Mouse (Mus musculus): Measurements from ENCODE around the gene Xpnpep1.

Gene Xpnpep1

DNA sequence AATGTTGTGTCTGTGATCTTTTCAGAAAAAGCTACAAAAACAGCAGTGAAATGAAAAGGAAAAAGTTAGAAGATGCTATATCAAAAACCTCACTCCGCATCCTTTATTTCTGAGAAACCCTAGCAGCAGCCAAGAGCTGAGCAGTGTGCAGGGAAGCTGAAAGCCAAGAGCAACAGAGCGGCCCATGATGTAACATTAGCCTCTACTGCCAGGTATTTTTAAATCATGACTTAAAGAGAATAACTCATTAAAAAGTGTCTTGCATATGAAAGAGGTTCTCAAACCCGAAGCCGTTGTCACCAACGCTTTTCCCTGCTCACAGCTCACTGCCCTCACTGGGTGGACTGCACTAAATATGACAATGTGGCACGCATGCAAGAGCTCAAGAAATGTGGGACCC, 9.7 kb downstream of the Xpnpep1 start:
- DNase-seq: no peak

DNA sequence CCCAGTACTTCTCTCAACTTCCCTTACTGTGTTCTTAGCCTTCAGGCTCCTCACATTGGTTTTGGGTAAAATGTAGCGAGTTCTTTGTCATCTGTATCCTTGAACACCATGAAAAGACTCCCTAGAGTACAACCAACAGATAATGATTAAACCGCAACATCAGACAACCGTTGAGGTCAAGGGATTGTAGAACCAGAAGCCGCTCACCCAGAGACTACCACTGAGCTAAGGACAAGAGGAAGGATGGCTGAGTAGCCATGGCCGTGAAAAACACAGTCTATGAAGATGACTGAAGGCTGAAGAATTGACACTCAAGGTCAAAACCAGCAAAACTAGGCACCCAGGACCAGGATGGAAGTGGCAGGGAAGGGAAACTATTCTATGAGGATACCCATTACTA, 10.3 kb downstream of the Xpnpep1 start:
- peak; percentile 44 for DNase-seq

GRCm38 (mm10) chr19:53029045-53029444, 11.0 kb downstream of the Xpnpep1 start:
- DNase-seq: peak; percentile 65

DNA sequence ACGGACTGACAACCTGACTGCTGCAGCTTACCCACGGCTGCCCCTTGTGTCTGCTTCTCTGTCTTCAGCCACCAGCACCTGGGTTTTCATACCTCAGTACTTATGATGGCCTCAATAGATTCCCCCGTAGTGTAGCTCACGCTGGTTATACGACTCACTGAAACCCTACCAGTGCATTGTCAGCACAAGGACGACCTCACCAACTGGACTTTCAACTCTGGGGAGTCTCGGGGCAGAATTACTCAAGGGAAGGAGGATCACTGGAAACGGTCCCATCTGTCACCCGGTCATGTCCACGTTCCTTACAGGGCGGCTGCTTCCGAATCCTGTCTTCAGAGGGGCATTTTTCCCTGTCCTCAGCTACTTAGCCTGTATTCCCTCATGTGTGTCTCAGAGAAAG, 11.8 kb downstream of the Xpnpep1 start:
- DNase-seq: peak; percentile 89

- DNase-seq: no peak
Measured at GRCm38 (mm10) chr19:53023189-53023588, 16.8 kb downstream of the Xpnpep1 start.

- no peak for DNase-seq
Measured at GRCm38 (mm10) chr19:53022037-53022614, 17.9 kb downstream of the Xpnpep1 start.

- DNase-seq: no peak
Measured at GRCm38 (mm10) chr19:53021537-53021936, 18.5 kb downstream of the Xpnpep1 start.

DNA sequence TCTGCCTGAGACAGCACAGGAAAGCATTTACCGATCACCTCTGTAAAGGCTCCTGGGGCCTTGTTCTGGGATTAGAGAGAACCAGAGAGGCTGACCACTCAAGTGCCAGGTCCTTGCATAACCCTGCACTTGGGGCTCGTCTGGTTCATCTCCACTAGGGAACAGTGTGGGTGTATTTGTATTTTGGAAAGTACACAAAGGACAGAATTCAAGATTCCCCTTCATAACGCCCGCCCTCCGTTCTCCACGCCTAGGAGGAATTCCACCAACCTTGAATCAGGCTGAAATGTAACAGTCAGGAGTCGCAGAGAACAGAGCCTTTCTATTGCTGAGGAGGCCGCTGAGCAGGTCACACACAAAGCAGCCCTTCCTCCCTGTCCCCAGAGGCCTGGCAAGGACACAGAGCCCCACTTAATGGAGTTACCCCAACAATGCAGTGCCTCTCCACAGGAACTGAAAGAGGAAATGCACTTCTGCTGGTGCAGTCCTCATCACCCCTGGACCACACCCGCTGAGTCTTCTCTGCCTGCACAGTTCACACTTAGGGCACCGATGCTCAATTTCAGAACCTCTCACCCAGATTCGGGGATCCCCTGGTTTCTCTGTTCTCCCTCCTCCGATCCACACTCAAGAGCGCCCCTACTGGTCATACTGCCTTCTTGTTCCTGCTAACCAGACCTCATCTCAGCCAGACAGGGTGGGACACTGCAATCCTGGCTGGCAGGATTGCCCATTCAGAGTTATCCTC, 20.1 kb downstream of the Xpnpep1 start:
- DNase-seq: no peak

DNA sequence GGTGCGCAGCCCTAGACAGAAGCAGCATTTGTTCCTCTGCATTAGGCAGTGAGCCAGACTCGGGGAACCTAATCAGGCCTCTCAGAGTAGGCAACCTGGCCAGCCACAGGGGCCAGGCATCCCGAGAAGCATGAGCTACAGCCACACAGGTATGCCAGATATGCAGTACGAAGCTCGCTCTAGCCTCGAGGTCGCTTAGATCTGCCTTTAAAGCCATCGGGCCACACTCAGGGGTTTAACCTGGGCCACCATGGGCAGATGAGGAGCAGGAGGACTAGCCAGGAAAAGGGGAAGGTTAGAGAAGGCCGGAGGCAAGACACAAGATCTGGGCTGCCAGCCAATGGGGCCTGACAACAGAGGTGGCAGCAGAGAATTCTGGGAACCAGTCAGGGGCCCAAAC, 22.1 kb downstream of the Xpnpep1 start:
- DNase-seq: peak; percentile 82

DNA sequence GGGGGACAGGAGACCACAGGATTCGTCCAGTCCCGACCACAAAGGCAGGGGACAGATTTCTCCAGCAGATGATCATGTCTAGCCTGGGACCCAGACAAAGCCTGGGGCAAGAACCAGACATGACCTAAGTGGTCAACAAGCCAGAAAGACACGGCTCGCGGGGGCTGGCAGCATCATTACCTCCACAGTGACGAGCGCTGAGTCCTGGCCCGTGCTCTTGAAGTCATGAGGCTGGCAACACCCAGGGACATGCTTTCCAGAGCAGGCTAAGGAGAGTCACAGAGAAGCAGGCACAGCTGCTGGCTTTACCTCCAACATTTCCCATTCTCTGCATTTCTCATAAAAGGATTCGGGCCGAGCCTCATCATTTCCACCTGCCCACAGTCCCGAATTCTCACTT, 22.8 kb downstream of the Xpnpep1 start:
- no peak for DNase-seq

DNA sequence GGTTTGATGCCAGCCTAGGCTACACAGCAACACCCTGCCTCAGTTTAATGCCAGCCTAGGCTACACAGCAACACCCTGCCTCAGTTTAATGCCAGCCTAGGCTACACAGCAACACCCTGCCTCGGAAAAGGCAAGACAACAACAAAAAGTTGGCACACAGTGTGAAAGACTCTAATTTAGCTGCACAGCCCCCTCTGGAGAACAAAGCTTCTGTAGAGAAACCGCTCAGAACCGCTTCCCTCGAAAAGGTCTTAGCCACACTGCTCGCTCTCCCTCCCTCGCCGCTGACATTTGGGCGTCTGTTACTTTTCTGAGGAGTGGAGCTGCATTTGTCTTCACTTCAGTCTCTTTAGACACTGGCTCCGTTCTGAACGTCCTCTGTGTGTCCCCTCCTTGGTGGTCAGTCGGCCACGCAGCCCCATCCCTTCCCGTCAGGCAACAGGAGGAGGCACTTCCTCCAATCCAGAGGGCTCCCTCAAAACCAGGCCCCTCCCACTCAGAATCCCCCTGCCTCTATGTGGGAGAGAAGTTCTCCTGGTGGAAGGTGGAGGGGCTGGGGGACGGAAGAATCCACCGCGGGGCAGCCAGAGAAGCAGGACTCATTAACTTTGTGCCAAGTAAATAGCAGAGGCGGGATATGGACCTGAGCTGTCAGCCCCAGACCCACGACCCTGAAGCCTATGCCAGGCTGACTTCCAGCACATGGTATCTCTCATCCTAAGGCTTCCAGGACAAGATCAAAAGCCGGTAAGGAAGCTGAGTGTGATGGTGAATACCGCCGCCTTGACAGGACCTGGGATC, 24.9 kb downstream of the Xpnpep1 start:
- DNase-seq: no peak

- no peak for DNase-seq
Measured at GRCm38 (mm10) chr19:53013744-53014143, 26.3 kb downstream of the Xpnpep1 start.

GRCm38 (mm10) chr19:53013341-53013740, 26.7 kb downstream of the Xpnpep1 start:
- no peak for DNase-seq

DNA sequence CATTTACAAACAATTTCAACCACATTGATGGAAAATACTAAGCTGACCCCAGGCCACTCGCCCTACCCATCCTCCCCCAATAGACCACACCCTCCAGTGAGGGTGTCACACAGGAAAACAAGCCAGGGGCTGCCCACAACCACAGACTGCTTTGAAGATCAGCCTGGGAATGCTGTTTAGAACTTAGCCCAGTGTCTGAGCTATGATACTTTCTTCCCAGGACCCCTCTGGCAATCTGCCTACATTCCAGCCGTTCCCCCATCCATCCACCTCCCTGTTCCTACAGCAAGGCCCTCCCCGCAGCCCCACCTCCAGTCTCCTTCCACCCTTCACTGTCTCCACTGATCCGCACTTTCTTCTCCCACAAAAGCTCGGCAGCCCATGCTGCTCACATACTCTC, 29.1 kb downstream of the Xpnpep1 start:
- DNase-seq: no peak

DNA sequence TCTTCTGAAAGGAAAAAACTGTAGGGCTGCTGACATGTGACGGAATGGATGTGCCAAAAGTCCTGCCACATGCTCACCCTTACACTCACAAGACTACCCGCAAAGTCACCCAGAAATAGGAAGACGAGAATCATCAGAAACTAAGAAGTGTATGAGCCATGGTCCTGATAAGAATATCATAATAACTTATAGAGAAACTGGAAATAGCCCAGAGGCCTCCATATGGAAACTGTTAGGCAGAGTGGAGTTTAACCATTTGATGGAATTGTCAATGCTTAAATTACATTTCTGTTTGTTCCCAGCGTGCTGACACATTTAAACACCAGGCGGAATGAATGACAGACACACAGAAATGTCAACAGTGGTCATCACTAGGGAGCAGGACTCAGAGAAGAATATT, 31.1 kb downstream of the Xpnpep1 start:
- DNase-seq: no peak

- DNase-seq: peak; percentile 47
Measured at GRCm38 (mm10) chr19:53008020-53008705, 31.9 kb downstream of the Xpnpep1 start.

GRCm38 (mm10) chr19:53005978-53006377, 34.0 kb downstream of the Xpnpep1 start:
- DNase-seq: no peak

DNA sequence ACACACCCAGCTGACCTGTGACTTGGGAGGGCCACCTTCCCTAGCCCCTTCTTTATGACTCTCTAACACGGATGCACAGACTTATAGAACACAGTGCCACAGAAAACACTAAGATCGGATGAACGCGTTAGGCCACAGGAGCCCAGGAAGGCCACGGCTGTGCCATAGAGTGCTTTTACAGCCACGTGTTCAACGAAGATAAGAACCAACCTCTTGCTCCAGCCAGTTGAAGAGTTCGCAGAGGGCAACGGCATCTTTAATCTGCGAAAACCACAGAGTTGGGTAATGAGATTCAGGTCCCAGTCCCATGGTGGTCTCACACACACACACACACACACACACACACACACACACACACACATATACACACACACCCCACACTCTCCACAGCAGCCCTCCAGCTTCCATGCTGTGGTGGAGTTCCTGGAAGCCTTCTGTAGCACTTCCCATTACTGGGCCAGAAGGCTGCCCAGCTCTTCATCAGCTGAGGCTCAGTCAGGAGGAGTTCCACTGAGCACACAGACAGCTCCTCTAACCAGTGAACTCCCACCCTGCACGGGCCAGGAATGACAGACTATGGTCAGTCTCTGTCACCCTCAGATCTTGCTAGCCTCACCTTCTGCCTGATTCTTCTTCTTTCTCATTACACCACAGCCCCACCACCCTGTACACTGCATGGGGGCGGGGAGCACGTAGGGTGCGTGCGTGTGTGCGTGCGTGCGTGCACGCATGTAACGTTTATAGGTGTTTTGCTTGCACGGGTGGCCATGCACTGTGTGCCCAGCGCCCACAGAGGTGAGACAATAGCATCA, 36.3 kb downstream of the Xpnpep1 start:
- DNase-seq: no peak

DNA sequence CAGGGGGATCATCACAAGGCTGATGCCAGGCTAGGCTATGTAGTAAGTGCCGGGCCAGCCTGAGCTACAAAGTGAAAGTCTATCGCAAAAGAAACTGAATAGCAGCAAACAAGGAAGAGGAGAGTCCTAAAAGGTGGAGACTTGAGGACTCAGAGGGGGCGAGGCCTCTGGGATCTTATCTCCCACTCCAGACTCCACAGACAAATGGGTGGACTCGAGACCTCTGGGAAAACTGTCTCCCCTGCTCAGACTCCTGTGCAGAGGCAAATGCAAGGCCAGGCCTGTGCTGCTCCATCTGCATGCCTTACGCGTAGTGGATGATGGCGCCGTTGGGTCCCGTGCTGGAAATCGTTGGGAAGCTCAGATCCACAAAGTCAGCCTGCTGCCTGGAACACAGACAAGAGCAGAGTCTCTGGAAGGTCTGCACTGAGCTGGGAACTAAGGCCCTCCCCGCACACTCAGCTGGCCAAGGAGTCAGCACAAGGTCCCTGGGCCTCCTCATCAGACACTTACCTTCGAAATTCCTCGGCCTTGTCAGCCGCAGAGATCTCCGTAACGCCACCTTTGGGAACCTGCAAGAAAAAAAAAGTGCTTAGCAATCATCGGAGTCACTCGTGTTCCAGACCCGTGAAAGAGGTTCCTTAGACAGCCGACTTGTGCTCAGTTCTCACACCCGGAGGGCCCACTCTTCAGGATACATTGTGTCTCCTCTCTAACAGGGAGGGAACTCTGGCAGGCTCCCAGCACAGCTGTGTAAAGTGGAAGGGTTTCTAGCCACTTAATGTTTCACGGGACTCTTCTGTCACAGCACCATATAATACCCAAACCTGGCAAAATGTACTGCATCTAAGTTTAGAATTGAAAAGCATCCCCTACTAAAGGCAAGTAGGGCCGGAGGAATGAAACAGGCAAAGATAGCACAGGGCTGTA, 37.6 kb downstream of the Xpnpep1 start:
- no peak for DNase-seq

DNA sequence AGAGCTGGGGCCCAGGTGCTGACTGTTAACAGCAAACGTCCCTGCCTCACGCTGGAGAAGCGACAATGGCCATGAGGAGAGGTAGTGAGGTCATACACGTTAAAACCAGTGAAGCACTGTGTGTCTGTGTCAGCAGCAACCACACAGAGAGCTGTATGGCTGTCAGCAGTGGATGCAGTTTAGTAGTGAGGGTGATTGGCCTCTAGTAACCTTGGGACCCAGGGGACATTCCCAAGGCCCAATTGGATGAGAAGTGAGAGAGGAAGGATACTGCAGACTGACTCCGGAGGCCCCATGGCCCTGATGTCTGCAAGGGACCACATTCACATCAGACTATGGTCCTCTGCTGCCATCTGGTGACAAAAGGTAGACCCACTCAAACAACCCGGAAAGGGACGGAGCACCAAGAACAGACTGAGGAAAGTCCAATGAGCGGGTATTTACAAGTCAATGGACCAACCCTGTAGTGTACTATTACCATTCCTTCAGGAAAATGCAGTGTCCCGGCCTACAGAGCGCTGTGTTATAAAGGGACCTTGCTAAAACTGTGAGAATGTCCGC, 47.1 kb downstream of the Xpnpep1 start:
- DNase-seq: no peak

GRCm38 (mm10) chr19:52991924-52992323, 48.1 kb downstream of the Xpnpep1 start:
- no peak for DNase-seq
